Mouse (Mus musculus): ENCODE results near the gene Wipf1. TPM values are rescaled to one million over a fixed set of nuclear protein-coding genes. Genes with fewer than 3 reads are reported as not detected.

The Wipf1 gene
- 9.9 and 10.3 TPM in 2 replicates for polyA plus RNA-seq (2015; fragmentation: Nextera tagmentation; extraction: Ambion mirVana)

DNA sequence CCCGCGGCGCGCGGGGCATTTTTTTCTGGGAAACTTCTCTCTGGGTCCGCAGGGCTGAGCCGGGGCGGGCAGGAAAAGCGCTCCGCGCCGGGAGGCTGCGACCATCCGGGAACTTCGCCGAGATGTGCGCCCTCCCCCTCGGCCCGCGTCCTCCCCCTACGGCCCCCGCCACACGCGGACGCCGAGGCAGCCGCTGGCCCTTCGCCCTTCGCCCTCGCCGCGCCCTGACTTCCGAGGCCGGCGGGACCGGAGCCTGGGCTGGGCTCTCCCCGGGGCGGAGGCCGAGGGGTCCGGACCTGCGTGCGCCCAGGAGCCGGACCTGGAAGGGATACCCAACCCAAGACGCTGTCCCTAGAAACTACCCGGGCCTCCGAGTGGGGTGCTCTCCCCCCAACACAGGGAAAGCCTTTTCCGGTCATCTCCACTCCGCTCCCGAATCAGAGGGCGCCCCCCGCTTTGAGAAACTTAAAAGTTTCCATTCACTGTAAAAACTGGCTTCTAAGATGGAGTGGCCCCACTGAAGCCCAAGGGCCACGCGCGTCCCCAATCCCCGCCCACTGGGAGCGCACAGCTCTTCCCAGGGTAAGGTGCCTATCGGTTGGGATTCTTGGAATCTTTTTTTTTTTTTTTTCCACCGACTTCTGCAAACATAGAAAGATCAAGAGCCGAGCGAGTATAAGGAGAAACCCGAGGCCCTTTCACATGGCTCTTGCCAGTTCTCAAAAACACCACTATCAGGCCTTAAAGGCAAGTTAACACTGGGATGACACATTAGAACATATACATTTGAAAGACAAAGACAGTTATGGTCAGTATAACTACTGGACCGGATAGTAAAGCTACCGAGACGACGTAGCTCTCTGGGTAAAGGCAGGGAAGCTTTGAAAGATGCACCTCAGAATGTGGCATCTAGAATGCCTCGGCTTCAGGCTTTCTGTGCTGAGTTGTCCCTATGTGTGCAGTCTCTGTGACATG, at the start of gene Wipf1:
Wipf1 (minus strand) TSS at position 379 of the 975 bp plus-strand sequence.
- no peaks in the 10 kb centered on the region for H3K9me3 ChIP-seq (ENCODE audit: control insufficient read depth)
- no peaks in the 10 kb centered on the region; the same call in 1 of the 2 replicates for H3K36me3 ChIP-seq (ENCODE audit: control insufficient read depth, insufficient read depth)
- H3K4me2 ChIP-seq (replicated peaks; ENCODE audit: low read depth): peak within 1 kb of the TSS; percentile 90
- peak within 1 kb of the TSS; percentile 89 for H3K9ac ChIP-seq (ENCODE audit: low read depth, low read length)
- TF ChIP-seq CTCF (IDR thresholded peaks at IDR 0.05; ENCODE audit: low read depth): no peak
- WGBS: 1% methylated on average over 65 of the region's 66 CpGs
- H3K4me3 ChIP-seq (ENCODE audit: low read depth, low read length): peak within 1 kb of the TSS; percentile 81
- peak; percentile 78 for ATAC-seq
- H3K4me1 ChIP-seq (replicated peaks; ENCODE audit: control insufficient read depth, insufficient read depth, low read length): 0 out of 2 replicates have a peak, but pooled peaks cover 14% of the 10 kb centered on the region
- peak within 1 kb of the TSS; percentile 94 for H3K27ac ChIP-seq (ENCODE audit: low read depth, low read length)
- no peaks in the 10 kb centered on the region for H3K27me3 ChIP-seq (replicated peaks; ENCODE audit: control insufficient read depth, insufficient read depth, low read length)

DNA sequence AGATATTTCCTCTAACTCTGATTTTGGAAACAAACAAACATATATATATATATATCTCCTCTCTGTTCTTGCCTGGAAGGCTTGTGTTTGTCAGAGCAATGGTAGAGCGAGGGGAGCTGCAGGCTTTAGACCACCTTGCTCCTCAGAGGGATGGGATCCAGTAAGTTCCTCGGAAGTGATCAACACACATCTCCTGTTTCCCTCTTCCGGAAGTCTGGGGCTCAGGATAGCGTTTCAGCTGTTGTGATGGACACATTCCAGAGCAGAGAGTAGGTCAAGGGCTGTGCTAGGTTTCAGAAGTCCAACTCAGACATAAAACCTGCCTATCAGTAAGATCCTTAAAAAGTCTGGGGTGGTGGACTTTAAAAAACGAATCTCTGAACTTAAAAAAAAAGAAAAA, 49.6 kb upstream of the Wipf1 start:
- TF ChIP-seq CTCF (IDR thresholded peaks at IDR 0.05; ENCODE audit: low read depth): no peak
- Histone ChIP-seq H3K9ac (ENCODE audit: low read depth, low read length) (no peak overlapping the region), H3K36me3 (ENCODE audit: control insufficient read depth, insufficient read depth) (no peaks in the 10 kb centered on the region), H3K4me3 (ENCODE audit: low read depth, low read length) (no peak overlapping the region), H3K27me3 (replicated peaks; ENCODE audit: control insufficient read depth, insufficient read depth, low read length) (no peaks in the 10 kb centered on the region), H3K9me3 (ENCODE audit: control insufficient read depth) (no peaks in the 10 kb centered on the region), H3K4me2 (replicated peaks; ENCODE audit: low read depth) (no peak overlapping the region), H3K4me1 (replicated peaks; ENCODE audit: control insufficient read depth, insufficient read depth, low read length) (no peaks in the 10 kb centered on the region), H3K27ac (ENCODE audit: low read depth, low read length) (no peak overlapping the region)
- WGBS: 58% methylated on average over 5 of the region's 5 CpGs
- ATAC-seq: no peak

DNA sequence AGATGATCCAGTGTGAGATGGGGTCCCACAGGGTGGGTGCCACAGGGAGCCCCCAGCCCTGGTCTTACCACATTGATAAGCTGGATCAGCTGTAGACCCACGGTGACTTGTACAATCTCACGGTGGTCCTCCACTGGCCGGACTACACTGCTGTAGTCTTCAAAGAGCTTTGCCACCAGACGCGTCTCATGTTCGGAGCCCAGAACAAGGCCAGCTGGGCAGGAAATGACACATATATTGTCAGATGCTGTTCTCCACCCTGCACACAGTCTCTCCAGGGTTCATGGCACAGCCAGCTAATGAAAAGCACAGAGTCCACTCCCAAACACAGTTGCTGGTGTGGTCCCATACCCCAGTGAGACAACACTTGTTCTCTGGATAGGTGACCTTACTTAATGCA, 44.9 kb upstream of the Wipf1 start:
- no peak for ATAC-seq
- no peaks in the 10 kb centered on the region for H3K4me1 ChIP-seq (replicated peaks; ENCODE audit: control insufficient read depth, insufficient read depth, low read length)
- no peak overlapping the region for H3K27ac ChIP-seq (ENCODE audit: low read depth, low read length)
- WGBS: 83% methylated on average over 6 of the region's 6 CpGs
- H3K36me3 ChIP-seq (ENCODE audit: control insufficient read depth, insufficient read depth): no peaks in the 10 kb centered on the region
- no peak for TF ChIP-seq CTCF (IDR thresholded peaks at IDR 0.05; ENCODE audit: low read depth)
- H3K4me2 ChIP-seq (replicated peaks; ENCODE audit: low read depth): no peak overlapping the region
- no peak overlapping the region for H3K9ac ChIP-seq (ENCODE audit: low read depth, low read length)
- H3K27me3 ChIP-seq (replicated peaks; ENCODE audit: control insufficient read depth, insufficient read depth, low read length): no peaks in the 10 kb centered on the region
- no peak overlapping the region for H3K4me3 ChIP-seq (ENCODE audit: low read depth, low read length)
- H3K9me3 ChIP-seq (ENCODE audit: control insufficient read depth): no peaks in the 10 kb centered on the region

DNA sequence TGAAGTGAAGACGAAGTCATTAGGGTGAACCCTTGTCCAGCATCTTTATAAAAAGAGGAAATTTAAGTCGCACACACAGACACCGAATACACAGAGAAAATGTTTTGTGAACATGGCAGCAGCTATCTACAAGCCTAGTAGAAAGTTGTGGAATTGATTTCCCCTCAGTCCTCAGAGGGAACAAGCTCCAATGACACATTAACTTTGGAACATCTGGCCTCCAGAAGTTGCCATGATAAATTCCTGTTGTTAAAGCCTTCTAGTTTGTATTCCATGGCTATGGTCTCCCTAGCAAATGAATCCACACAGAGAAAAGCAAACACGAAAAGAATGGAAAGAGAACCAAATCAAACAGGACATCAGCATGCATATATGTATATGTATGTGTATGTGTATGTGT, 44.0 kb upstream of the Wipf1 start:
- H3K9me3 ChIP-seq (ENCODE audit: control insufficient read depth): no peaks in the 10 kb centered on the region
- H3K27ac ChIP-seq (ENCODE audit: low read depth, low read length): no peak overlapping the region
- WGBS: 86% methylated on average over 4 of the region's 4 CpGs
- no peaks in the 10 kb centered on the region for H3K4me1 ChIP-seq (replicated peaks; ENCODE audit: control insufficient read depth, insufficient read depth, low read length)
- no peaks in the 10 kb centered on the region for H3K36me3 ChIP-seq (ENCODE audit: control insufficient read depth, insufficient read depth)
- no peaks in the 10 kb centered on the region for H3K27me3 ChIP-seq (replicated peaks; ENCODE audit: control insufficient read depth, insufficient read depth, low read length)
- H3K4me3 ChIP-seq (ENCODE audit: low read depth, low read length): no peak overlapping the region
- H3K9ac ChIP-seq (ENCODE audit: low read depth, low read length): no peak overlapping the region
- no peak for TF ChIP-seq CTCF (IDR thresholded peaks at IDR 0.05; ENCODE audit: low read depth)
- ATAC-seq: no peak
- H3K4me2 ChIP-seq (replicated peaks; ENCODE audit: low read depth): no peak overlapping the region

DNA sequence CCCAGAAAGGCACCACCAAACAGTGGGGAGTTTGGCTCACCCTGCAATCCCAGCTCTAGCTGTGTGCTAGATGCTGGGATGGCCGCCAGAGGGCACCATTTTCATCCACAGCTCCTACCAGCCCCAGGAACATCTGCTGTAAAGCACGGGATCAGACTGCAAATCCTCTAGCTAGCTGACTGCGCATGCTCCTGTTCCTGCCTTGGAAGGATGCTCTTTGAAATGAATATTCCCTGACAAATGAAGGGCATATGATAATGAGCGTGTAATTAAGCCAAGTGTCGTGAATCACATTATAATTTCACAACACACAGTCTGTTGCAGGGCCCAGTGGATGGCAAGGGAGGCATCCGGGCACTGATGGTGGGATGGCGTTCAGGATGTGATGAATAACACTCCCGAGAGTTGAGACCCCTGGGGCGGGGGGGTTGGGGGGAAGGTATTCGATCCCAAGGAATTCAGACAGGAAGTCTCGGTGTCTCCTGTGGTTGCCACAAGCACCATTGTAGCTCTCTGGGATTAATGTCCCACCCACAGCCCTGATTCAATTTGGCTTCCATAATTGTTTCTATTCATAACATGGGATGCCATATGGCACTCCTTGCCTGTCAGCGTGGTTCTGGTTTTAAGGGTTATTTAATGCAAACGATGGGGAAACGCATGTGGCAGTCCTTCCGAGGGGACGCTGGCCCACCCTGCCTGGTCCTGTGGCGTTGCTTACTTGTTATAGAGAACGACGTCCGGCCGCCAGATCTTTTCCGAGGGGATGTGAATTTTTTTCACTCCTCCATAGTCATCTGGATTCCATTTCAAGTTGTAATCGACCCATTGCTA, 43.2 kb upstream of the Wipf1 start:
- H3K9ac ChIP-seq (ENCODE audit: low read depth, low read length): no peak overlapping the region
- no peaks in the 10 kb centered on the region for H3K4me1 ChIP-seq (replicated peaks; ENCODE audit: control insufficient read depth, insufficient read depth, low read length)
- no peak overlapping the region for H3K4me3 ChIP-seq (ENCODE audit: low read depth, low read length)
- WGBS: 40% methylated on average over 23 of the region's 23 CpGs
- peak; percentile 69; the same call in 1 of the 2 replicates for ATAC-seq
- no peaks in the 10 kb centered on the region for H3K27me3 ChIP-seq (replicated peaks; ENCODE audit: control insufficient read depth, insufficient read depth, low read length)
- H3K4me2 ChIP-seq (replicated peaks; ENCODE audit: low read depth): peak overlapping the region; percentile 13; the same call in 1 of the 2 replicates
- TF ChIP-seq CTCF (IDR thresholded peaks at IDR 0.05; ENCODE audit: low read depth): peak; percentile 92
- H3K9me3 ChIP-seq (ENCODE audit: control insufficient read depth): no peaks in the 10 kb centered on the region
- no peaks in the 10 kb centered on the region for H3K36me3 ChIP-seq (ENCODE audit: control insufficient read depth, insufficient read depth)
- no peak overlapping the region for H3K27ac ChIP-seq (ENCODE audit: low read depth, low read length)

DNA sequence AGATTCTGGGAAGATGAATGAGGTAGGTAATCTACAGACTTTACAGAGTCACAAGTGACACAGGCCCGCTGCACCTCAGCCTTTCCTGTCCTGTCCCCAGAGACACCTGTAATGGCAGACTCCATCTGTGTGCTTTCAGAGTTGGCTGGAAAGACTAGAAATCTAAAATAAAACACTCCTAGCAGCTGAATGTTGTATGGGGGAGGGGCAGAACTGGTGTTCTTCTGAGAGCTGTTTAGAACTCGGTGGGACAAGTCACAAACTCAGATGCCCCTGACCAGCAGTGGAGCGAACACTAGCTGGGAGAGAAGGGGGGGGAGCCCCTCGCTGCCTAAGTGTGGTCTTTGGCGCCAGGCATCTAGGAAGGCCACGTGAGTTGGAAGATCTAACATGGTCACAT, 42.4 kb upstream of the Wipf1 start:
- no peaks in the 10 kb centered on the region for H3K4me1 ChIP-seq (replicated peaks; ENCODE audit: control insufficient read depth, insufficient read depth, low read length)
- WGBS: 75% methylated on average over 6 of the region's 6 CpGs

More for the DNA sequence above, 42.4 kb upstream of the Wipf1 start:
- Histone ChIP-seq H3K4me2 (replicated peaks; ENCODE audit: low read depth) (no peak overlapping the region), H3K27ac (ENCODE audit: low read depth, low read length) (no peak overlapping the region), H3K4me3 (ENCODE audit: low read depth, low read length) (no peak overlapping the region), H3K9ac (ENCODE audit: low read depth, low read length) (no peak overlapping the region), H3K9me3 (ENCODE audit: control insufficient read depth) (no peaks in the 10 kb centered on the region), H3K27me3 (replicated peaks; ENCODE audit: control insufficient read depth, insufficient read depth, low read length) (no peaks in the 10 kb centered on the region), H3K36me3 (ENCODE audit: control insufficient read depth, insufficient read depth) (no peaks in the 10 kb centered on the region)
- TF ChIP-seq CTCF (IDR thresholded peaks at IDR 0.05; ENCODE audit: low read depth): no peak
- ATAC-seq: no peak
